Mouse (Mus musculus) c-Kit-negative CD71-positive TER-119-positive erythroid progenitor cells, embryonic 14.5 days (primary cell): ENCODE results near the gene Calcb.
"Not testable (repeated sequence)": the region's sequence is repeated elsewhere in the genome, so short reads cannot be mapped to it uniquely, and the experiment has no call there.

Source experiments
- DNase-seq: peaks from one replicate; pipeline ENCODE4 v3.0.0-alpha.2; 2013; ENCODE audit warnings: low read depth, low spot score

The Calcb gene

DNA sequence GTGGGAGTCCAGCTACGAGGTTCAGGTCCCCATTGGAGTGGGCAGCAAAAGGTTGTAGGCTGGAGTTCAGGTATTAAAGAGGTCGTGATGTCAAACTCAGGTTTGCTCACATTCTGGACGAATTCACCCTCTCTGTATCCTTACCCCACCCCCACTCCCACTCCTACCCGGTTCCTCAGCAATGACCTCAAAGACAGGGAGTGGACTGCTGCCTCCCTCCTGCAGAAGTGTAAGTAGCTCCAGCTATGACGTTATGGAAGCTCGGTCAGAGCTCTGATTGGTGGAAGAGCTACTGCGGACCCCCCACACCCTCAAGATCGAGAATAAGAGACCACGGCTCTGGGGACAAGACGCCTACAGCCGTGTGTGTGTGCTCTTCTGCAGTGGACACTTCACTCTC lies at the start of gene Calcb:
Gene Calcb, plus strand, starts transcription at position 344 of the 400 bp plus-strand sequence.
- no peak for DNase-seq

DNA sequence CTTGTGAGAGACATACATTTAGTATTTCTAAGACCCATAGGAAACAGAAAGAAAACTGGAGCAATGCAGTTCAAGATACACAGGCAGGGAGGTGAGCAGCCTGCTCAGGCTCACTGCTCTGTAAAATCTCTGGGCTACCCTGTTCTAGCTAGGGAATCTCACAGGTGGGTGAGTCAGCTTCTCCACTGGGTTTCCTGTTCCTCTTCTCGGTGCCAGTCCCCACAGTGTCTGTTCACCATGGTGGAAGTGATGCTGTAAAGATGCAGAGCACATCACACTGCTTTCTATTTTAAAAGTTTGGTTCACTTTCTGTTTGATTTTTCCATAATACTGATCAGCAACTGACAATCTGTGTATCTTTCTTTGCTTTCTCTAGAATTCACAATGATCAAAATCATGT lies 47.0 kb upstream of the Calcb start:
- DNase-seq: no peak

DNA sequence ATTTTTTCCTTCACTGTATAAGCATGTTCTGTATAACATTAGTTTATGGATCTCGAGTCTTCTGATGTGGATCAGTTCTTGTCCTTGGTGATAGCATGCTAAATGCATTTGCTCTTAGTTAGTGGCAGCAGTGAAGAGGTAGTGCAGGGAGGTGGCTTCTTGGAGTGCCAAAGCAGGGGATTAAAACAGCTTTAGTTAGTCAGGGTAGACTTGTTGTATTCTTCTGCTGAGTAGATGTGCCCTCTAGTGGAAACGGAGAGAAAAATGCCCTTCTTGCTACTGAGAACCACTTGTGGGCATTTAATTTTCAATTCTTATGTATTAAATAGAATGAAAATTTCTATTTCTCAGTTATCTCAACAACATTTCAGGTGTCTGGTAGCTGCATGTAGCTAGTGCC lies 45.7 kb upstream of the Calcb start:
- no peak for DNase-seq

DNA sequence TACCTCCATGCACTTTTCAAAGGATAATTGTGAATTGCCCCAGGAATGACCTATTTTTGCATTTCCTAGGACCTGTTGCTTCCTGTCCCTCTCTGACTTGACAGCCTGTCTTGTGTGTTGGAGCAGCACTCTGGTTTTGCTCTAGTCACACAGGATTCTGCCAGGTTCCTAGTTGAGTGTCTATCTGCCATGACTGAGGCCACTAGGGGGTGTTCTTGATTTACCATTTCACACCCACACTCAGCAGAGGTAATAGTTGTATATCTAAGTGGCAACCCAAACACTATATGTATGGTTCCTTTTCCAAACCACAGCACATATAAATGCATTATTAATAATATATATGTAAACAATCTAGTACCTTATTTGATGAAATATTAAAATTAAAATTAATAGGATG lies 26.1 kb upstream of the Calcb start:
- no peak for DNase-seq

DNA sequence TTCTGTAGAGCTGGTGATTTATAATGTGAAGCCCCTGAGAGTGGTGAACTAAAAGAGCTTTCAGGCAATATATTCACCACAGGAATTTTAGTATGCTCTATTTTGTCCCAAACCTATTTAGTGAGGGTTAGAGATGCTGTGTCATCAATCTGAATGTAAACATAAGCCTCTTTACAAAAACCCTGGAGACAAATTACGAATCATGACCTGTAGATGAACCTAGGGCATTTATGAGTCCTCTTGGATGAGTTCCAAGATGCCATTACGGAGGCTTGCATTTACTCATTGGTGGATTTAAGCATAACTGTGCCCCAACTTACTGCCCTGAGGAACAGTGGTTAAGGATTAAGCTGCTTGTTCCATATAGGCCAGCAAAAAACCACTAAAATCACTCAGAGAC lies 17.6 kb upstream of the Calcb start:
- no peak for DNase-seq

DNA sequence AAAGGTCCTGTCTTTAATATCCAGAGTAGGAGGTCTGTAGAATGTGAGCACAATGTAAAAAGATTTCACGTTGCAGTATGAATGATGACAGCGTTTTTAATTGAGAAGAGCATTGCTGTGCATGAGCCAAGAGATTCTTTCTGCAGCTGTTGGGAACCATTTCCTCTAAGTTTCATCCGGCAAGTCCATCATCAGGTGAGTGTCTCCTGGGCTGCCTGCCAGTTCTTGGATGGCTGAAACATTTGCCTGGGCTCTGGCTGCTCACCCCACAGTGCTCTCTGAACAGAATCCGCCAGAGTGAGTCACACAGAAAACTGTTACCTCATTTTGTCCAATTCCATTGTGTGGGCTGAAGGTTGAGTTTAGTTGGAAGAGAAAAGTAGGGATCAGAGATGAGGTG lies 11.7 kb upstream of the Calcb start:
- DNase-seq: no peak

DNA sequence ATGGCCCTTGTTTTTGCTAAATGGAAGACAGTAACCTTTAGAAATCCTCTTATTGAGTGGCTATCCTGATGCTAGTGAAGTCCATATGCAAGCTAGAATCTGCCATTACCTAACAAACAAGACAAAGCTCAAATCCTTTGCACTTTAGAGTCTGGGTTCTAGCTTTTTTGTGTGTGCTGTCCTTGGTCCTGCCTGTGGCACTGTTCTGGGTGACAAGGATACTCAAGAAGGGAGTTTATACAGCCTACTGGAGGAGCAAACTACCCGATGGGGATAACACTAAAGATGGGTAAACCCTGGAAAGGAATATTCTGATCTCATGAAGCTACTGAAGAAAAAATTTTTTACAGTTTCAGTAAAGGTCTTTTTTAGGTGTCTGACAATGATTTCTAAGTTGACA lies 11.0 kb upstream of the Calcb start:
- no peak for DNase-seq

DNA sequence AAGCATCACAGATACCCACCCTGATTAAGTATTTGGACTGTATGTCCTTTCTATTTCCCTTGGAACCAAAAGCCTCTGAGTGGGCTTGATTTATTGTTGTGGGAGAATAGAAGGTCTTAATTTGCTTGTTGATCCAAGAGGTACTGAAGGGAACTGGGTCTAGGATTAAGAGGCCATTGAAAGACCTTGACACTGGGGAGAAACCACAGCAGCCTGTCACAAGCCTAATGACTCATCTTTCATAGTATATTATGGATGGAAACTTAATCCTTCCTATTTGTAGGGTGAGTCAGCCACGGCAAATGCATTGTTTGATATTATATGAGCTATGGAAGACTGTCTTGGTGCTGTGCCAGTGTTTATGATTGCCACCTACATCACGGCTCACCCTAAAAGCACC lies 8.0 kb upstream of the Calcb start:
- no peak for DNase-seq

DNA sequence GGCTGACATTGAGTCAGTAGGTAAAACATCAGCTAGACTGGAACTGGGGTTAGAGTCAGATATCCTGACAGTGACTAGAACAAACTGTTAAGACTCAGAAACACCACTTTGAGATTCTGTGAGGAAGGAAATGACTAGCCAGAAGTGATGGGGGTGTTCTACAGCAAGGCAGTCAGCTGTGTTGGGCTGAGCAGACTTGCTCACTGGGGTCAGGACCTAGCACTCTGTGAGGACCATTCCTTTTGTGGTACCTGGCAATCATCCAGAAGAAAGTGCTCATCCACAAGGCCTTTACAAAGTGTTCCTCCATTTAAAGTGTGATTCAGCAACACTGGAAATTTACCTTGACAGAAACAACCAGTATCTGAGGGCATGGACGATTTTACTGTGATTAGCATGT lies 5.9 kb upstream of the Calcb start:
- DNase-seq: no peak

DNA sequence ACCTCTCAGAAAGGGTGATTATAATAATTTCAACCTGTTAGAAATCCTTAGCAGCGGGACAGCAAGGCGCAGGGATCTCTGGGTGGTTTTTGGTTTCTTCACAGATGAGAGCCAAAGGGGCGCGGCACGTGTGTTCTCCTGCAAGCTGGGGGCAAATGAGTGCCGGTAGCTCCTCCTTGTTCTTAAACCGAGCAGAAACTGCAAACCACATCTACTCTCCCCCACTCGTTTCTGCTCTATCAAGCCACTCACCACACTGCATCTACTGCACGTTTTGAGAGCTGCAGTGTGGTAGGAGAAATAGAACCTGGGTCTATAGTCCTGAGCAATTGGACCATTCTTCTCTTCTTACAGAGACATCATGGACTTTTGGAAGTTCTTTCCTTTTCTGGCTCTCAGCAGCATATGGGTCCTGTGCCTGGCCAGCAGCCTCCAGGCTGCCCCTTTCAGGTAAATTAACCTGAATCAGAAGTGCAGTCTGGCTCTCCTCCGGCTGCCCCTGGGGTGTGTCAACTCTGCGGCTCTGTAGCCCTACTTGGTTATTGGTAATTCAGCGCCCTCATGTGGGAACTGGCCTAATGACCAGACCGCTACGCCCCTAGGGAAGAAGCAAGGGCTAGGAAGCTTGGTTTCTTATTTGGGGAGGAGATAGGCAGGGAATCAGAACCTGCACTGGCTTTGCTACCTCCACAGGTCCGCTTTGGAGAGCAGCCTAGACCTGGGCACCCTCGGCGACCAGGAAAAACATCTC lies 1.1 kb downstream of the Calcb start:
- no peak for DNase-seq

DNA sequence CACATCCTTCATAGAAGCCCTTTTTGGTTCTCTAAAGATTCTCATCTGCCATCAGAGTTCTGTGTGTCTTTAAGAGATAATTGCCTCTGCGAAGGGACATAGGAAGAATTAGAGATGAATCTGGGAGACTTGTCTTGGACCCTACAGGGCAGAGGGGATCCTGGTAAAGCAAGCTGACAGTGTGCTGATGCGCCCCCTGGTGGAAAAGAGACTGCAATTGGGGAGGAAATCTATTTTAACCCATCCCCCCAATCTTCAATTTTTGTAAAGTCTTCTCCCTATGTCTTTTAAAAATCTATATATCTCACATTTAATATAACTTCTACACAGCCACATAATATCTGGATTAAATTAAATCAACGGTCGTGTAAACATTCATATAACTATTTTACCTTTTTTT lies 11.3 kb downstream of the Calcb start:
- not testable (repeated sequence) for DNase-seq

DNA sequence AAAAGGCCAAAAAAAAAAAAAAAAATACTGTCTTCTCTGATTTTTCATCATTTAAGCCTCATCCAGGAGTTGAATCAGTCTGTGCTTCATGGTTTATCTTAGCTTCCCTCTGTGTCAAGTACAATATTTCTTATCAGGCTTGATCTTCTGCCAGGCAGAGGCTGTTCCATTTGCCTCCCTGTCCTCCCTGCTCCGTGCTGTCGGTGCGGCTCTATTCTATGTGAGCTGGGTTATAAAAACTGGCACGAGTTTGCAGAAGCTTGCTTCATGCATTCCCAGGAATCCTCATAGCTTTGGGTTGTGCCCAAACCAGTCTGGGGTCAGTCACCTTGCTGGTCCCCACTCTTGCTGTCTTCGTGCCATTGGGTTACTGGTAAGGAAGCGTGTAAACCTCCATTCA lies 12.7 kb downstream of the Calcb start:
- no peak for DNase-seq

DNA sequence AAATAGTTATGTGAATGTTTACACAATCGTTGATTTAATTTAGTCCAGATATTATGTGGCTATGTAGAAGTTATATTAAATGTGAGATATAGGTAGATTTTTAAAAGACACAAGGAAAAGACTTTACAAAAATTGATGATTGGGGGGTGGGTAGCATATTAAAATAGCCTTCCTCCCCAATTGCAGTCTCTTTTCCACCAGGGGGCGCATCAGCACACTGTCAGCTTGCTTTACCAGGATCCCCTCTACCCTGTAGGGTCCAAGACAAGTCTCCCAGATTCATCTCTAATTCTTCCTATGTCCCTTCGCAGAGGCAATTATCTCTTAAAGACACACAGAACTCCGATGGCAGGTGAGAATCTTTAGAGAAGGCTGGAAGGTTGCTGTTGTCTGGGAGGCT lies 13.3 kb downstream of the Calcb start:
- DNase-seq: not testable (repeated sequence)

DNA sequence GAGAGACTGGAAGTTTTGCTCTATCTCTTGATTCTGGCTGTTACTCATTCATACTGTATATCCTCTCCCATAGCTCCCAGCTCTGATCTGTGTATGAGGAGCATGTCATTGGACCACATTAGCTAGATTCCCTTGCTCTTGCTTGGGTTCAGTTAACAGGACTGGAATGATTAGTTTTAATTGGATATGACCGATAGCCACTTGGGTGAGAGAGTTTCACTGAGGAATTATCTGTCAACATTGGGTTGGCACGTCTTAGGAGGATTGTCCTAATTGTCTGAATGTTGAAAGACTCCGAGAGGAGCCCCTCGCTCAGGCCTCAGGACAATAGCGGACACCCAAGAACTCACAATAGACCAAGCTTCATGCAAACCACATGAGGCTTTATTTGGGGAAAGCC lies 17.8 kb downstream of the Calcb start:
- no peak for DNase-seq

DNA sequence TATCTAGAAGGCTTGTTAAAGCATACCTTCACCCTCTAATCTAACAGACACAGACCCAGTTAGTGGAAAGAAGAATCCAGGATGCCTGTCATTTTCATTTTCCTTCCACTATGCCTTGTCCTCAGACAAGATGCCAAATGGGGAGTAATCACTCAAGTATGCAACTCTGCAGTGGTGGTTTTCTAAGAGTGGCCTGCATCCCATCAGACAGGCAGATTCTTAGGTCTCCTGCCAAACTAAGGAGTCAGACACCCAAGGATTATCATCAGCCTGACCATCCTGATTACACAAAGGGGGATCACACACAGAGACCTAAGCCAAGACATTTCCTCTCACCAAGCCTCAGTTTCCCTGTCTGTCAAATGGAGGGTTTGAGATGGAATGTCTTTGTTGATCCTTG lies 19.7 kb downstream of the Calcb start:
- DNase-seq: no peak

DNA sequence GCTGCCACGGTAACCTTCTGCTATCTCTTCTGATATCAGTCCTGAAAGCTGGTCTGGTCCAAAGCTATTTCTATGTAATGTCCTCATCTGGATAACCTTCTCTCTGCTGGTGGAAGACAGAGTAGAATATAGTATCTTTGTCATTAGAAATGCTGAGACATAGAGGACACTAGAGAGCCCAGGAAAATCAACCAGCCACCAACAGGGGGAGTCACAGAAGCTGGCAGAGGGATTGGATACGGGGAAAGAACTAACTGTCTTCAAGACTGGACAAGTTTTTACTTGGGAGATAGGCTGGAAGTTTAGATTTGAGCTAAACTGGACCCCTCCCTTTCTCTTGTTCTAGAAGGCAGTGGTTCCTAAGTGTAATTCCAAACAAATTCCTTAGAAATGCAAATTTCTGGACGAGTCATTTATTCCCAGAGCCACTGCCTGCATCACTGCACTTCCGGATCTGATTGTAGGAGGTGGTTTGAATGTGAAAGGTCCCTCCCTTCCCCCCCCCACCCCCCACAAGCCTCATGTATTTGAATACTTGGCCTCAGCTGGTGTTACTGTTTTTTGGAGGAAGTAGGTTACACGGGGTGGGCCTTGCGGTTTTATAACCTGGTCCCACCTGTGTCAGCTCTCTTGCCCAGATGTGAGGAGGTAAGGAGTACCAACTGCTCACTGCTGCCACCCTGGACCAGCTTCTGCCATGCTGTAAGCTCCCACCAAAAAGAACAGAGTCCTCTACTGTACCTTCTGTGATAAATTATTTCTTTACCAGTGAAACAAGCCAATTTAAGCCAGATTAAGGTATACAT lies 22.1 kb downstream of the Calcb start:
- DNase-seq: no peak

DNA sequence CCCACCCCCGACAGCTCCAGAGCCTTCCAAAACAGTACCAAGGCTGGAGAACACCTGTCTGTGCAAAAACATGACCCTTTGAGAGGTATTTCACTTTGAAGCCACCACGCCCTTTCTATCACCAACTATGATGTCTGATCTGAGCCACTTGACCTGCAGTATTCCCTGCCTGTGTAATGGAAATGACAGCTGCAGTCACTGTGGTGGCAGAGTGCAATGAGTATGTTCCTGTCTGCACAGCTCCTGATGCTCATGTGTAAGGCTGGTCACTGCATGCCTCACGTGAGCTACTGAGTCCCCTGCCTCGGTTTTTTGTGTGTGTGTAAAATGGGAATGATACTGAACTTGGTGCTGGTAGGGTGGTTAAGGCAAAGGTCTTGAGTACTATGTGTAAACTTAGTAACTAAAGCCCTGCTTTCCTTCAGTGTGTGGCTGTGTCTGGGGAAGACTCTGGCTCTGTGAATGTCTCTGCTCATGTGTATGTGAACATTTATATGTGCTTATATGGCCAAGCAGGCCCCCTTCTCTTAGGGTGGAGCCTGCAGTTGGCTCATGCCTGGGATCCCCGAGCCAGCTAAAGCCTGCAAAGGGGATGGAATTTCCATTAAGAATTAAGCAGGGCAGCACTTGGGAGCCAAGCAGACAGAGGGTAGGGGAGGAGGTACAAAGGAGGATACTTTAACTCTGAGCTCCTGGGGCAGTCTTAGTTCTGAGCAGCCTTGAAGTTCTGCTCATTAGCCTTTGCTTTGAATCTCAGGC lies 24.8 kb downstream of the Calcb start, which contains the start of gene Insc:
Gene Insc, plus strand, starts transcription at position 673 of the 759 bp plus-strand sequence.
- DNase-seq: no peak

DNA sequence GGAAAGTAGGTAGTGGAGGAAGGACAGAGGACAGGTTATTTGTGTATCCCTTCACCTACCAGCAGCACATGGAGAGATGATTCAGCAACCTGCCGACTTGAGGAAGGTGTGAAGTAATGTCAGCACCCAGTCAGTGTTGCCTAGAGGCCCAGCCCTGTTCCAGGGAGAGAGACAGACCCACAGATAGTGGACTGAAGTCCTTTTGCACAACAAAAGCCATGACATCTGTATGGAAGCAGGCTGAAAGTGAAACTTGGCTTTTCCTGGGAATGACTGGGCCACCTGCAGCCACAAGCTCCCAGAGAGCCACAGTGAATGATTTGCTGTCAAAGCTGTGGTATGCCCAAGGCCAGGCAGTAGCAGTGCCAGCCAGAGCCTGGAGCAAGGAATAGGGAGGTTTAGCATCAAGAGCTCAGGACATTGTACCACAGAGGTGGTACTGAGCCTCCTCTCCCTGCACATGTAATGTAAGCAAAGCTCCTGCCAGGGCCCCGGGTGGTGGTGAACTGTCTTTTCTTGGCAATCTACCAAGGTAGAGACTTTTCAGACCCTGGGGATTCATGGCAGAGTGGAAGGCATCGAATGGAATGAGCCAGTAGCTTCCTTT lies 26.3 kb downstream of the Calcb start:
- no peak for DNase-seq

DNA sequence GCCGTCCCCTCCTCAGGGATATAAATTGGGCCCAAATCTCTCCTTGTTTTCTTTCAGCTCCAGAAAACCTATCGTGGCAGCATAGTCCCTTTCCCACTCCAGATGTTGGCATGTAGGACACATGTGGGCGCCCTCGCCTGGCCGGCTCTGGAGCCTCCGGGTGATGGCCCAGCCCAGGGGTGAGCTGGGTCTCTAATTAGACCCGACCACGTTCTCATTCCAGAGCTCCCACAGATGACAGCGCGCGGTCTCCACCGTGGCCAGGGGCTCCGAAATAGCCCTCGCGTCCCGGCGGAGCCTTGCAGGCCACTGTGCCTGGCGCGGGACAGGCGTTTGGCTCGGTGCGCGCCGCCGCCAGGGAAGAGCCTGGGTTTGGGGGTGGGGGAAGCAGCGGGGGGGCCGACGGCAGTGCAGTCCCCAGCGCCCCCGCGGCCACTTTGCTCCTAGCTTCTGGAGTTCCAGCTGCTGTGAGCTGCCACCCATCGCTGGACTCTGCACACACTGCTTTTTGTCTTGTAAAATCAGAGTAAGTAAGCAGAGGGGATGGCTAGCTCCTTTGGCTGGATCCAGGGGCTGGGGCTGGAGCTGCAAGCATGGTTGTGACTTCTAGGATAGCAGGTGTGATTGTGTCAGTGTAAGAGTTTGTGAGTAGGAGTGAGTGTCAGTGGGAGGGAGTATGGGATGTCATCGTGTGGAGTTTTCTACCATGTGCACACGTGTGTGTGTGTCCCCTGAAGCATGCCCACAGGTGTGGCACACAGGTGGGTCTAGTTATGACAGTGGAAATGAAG lies 27.2 kb downstream of the Calcb start:
- DNase-seq: no peak

DNA sequence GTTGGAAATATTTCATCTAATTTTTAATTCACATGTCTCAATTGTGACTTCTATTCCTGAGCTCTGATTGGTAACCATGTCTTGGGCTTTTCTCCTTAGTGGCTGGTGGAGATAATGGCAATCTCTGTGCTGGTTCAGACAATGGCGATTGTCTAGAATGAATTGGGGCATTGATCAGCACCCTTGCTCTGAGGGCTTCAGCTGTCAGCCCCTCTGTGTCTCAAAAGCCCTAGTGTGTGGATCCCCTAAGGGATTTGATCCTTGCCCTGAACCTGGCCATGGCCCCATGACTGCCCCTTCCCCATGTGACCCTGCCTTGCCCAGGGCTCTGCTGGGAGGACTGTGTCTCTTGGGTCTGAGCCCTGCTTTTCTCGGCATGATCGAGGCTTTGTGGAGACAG lies 29.2 kb downstream of the Calcb start:
- DNase-seq: no peak

DNA sequence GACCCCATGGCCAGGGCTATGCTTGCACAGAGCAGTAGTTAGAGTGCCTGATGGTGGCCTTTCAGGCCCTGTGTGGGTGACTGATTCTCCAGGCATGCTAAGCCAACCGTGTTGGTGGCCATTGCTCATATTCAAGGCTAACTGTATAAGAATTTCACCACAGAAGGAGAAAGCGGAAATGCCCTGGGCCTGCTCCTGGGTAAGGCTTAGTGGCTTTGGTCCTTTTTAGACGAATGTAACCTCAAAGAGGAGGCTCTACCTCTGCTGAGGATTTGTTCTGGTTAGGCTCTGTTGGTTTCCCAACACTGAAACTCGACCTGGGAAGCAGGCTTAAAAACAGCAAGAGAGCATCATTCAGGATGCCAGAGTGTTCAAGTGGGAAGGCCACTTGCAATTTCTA lies 29.8 kb downstream of the Calcb start:
- DNase-seq: no peak
